Mouse (Mus musculus): ENCODE results near the gene Hcn3. TPM values are rescaled to one million over a fixed set of nuclear protein-coding genes. Genes with fewer than 3 reads are reported as not detected.

Hcn3 gene
- polyA plus RNA-seq, 1 experiment from 2014 or later = 0.77 TPM

- Histone ChIP-seq H3K9me3 (no peaks in the 10 kb centered on the region), H3K4me1 (peaks cover 16% of the 10 kb centered on the region), H3K27ac (no peak overlapping the region), H3K4me3 (no peak overlapping the region), H3K27me3 (ENCODE audit: insufficient read depth, poor library complexity, severe bottlenecking) (peaks cover 58% of the 10 kb centered on the region), H3K36me3 (no peaks in the 10 kb centered on the region)
- 45% methylated on average over 17 of the region's 17 CpGs for WGBS
- DNase-seq (ENCODE audit: low spot score) = no peak
Measured at GRCm38 (mm10) chr3:89152084-89152835, 7.7 kb downstream of the Hcn3 start.

- no peak overlapping the region for H3K27ac ChIP-seq
- H3K4me1 ChIP-seq = peaks cover 20% of the 10 kb centered on the region
- no peak for DNase-seq (ENCODE audit: low spot score)
- H3K4me3 ChIP-seq = no peak overlapping the region; the same call in 1 of the 2 replicates
- 63% methylated on average over 14 of the region's 14 CpGs for WGBS
- no peaks in the 10 kb centered on the region for H3K36me3 ChIP-seq
- H3K9me3 ChIP-seq = no peaks in the 10 kb centered on the region
- H3K27me3 ChIP-seq (ENCODE audit: insufficient read depth, poor library complexity, severe bottlenecking) = peaks cover 85% of the 10 kb centered on the region
Measured at GRCm38 (mm10) chr3:89148567-89148966, 11.4 kb downstream of the Hcn3 start.

GRCm38 (mm10) chr3:89147979-89148311 is 12.1 kb downstream of the Hcn3 start:
- H3K4me1 ChIP-seq = peaks cover 20% of the 10 kb centered on the region
- H3K27ac ChIP-seq = peak overlapping the region; percentile 17
- H3K9me3 ChIP-seq = no peaks in the 10 kb centered on the region
- no peak for DNase-seq (ENCODE audit: low spot score)
- 14% methylated on average over 15 of the region's 15 CpGs for WGBS
- no peaks in the 10 kb centered on the region for H3K36me3 ChIP-seq
- peaks cover 87% of the 10 kb centered on the region for H3K27me3 ChIP-seq (ENCODE audit: insufficient read depth, poor library complexity, severe bottlenecking)
- peak overlapping the region; percentile 50 for H3K4me3 ChIP-seq

GRCm38 (mm10) chr3:89147101-89147978 is 12.7 kb downstream of the Hcn3 start:
- 21% methylated on average over 26 of the region's 26 CpGs for WGBS

GRCm38 (mm10) chr3:89145566-89145965 is 14.4 kb downstream of the Hcn3 start:
- H3K27me3 ChIP-seq (ENCODE audit: insufficient read depth, poor library complexity, severe bottlenecking) = peaks cover 70% of the 10 kb centered on the region
- no peaks in the 10 kb centered on the region for H3K36me3 ChIP-seq
- H3K4me3 ChIP-seq = no peak overlapping the region
- no peak overlapping the region for H3K27ac ChIP-seq
- no peaks in the 10 kb centered on the region for H3K9me3 ChIP-seq
- no peak for DNase-seq (ENCODE audit: low spot score)
- peaks cover 20% of the 10 kb centered on the region for H3K4me1 ChIP-seq
- 67% methylated on average over 8 of the region's 8 CpGs for WGBS

More at GRCm38 (mm10) chr3:89147101-89147978, 12.7 kb downstream of the Hcn3 start:
- no peaks in the 10 kb centered on the region for H3K9me3 ChIP-seq
- peaks cover 82% of the 10 kb centered on the region for H3K27me3 ChIP-seq (ENCODE audit: insufficient read depth, poor library complexity, severe bottlenecking)
- peak overlapping the region; percentile 17 for H3K27ac ChIP-seq
- DNase-seq (ENCODE audit: low spot score) = peak; percentile 93
- H3K4me1 ChIP-seq = peaks cover 20% of the 10 kb centered on the region
- H3K36me3 ChIP-seq = no peaks in the 10 kb centered on the region
- H3K4me3 ChIP-seq = peak overlapping the region; percentile 50

GRCm38 (mm10) chr3:89144821-89145220 is 15.2 kb downstream of the Hcn3 start:
- Histone ChIP-seq H3K27me3 (ENCODE audit: insufficient read depth, poor library complexity, severe bottlenecking) (peaks cover 63% of the 10 kb centered on the region), H3K9me3 (no peaks in the 10 kb centered on the region), H3K4me3 (0 out of 2 replicates have a peak overlapping the region, but pooled peaks have one; percentile 12), H3K4me1 (peaks cover 20% of the 10 kb centered on the region), H3K36me3 (no peaks in the 10 kb centered on the region), H3K27ac (no peak overlapping the region)
- DNase-seq (ENCODE audit: low spot score) = no peak
- WGBS = 79% methylated on average over 10 of the region's 10 CpGs

- peak overlapping the region; percentile 38 for H3K4me3 ChIP-seq
Measured at GRCm38 (mm10) chr3:89136365-89136764, 23.6 kb downstream of the Hcn3 start.

GRCm38 (mm10) chr3:89135958-89136357 is 24.0 kb downstream of the Hcn3 start, which contains the start of gene Pklr:
TSS of gene Pklr (plus strand) at chr3:89136142.
- Histone ChIP-seq H3K4me3 (peak within 1 kb of the TSS; percentile 38), H3K36me3 (no peaks in the 10 kb centered on the region), H3K4me1 (peaks cover 26% of the 10 kb centered on the region), H3K27ac (peak within 1 kb of the TSS; percentile 59; the same call in 1 of the 2 replicates), H3K9me3 (no peaks in the 10 kb centered on the region), H3K27me3 (ENCODE audit: insufficient read depth, poor library complexity, severe bottlenecking) (peaks cover 34% of the 10 kb centered on the region; the same call in 1 of the 2 replicates)
- peak; percentile 87 for DNase-seq (ENCODE audit: low spot score)
- 43% methylated on average over 3 of the region's 3 CpGs for WGBS

More at GRCm38 (mm10) chr3:89136365-89136764, 23.6 kb downstream of the Hcn3 start:
- WGBS = 40% methylated on average over 9 of the region's 9 CpGs
- Histone ChIP-seq H3K36me3 (no peaks in the 10 kb centered on the region), H3K27me3 (ENCODE audit: insufficient read depth, poor library complexity, severe bottlenecking) (peaks cover 34% of the 10 kb centered on the region; the same call in 1 of the 2 replicates), H3K9me3 (no peaks in the 10 kb centered on the region), H3K4me1 (peaks cover 26% of the 10 kb centered on the region), H3K27ac (peak overlapping the region; percentile 59; the same call in 1 of the 2 replicates)
- DNase-seq (ENCODE audit: low spot score) = no peak

GRCm38 (mm10) chr3:89133752-89134151 is 26.2 kb downstream of the Hcn3 start:
- Histone ChIP-seq H3K27me3 (ENCODE audit: insufficient read depth, poor library complexity, severe bottlenecking) (peaks cover 34% of the 10 kb centered on the region; the same call in 1 of the 2 replicates), H3K4me1 (peaks cover 26% of the 10 kb centered on the region), H3K9me3 (no peaks in the 10 kb centered on the region), H3K36me3 (no peaks in the 10 kb centered on the region), H3K27ac (peak overlapping the region; percentile 75), H3K4me3 (no peak overlapping the region)
- DNase-seq (ENCODE audit: low spot score) = no peak
- 63% methylated on average over 1 of the region's 1 CpGs for WGBS

GRCm38 (mm10) chr3:89133063-89133450 is 26.9 kb downstream of the Hcn3 start:
- peak overlapping the region; percentile 75 for H3K27ac ChIP-seq
- peaks cover 34% of the 10 kb centered on the region; the same call in 1 of the 2 replicates for H3K27me3 ChIP-seq (ENCODE audit: insufficient read depth, poor library complexity, severe bottlenecking)
- H3K4me3 ChIP-seq = no peak overlapping the region
- H3K9me3 ChIP-seq = no peaks in the 10 kb centered on the region
- peaks cover 26% of the 10 kb centered on the region for H3K4me1 ChIP-seq
- WGBS = 56% methylated on average over 7 of the region's 7 CpGs
- DNase-seq (ENCODE audit: low spot score) = no peak
- H3K36me3 ChIP-seq = no peaks in the 10 kb centered on the region

- Histone ChIP-seq H3K36me3 (no peaks in the 10 kb centered on the region), H3K4me1 (peaks cover 26% of the 10 kb centered on the region), H3K27ac (peak overlapping the region; percentile 75), H3K4me3 (peak overlapping the region; percentile 53), H3K9me3 (no peaks in the 10 kb centered on the region), H3K27me3 (ENCODE audit: insufficient read depth, poor library complexity, severe bottlenecking) (peaks cover 34% of the 10 kb centered on the region; the same call in 1 of the 2 replicates)
- WGBS = 10% methylated on average over 30 of the region's 30 CpGs
- peak; percentile 96 for DNase-seq (ENCODE audit: low spot score)
Measured at GRCm38 (mm10) chr3:89132285-89133062, 27.5 kb downstream of the Hcn3 start.

GRCm38 (mm10) chr3:89131816-89132215 is 28.2 kb downstream of the Hcn3 start:
- Histone ChIP-seq H3K27ac (peak overlapping the region; percentile 11), H3K27me3 (ENCODE audit: insufficient read depth, poor library complexity, severe bottlenecking) (peaks cover 34% of the 10 kb centered on the region; the same call in 1 of the 2 replicates), H3K4me1 (peaks cover 26% of the 10 kb centered on the region), H3K9me3 (no peaks in the 10 kb centered on the region), H3K36me3 (no peaks in the 10 kb centered on the region), H3K4me3 (peak overlapping the region; percentile 53)
- WGBS = 51% methylated on average over 4 of the region's 4 CpGs
- no peak for DNase-seq (ENCODE audit: low spot score)

Data from heart, embryonic 10.5 days (tissue).